Mouse (Mus musculus): ENCODE results near the gene Rnf6.

GRCm38 (mm10) chr5:146203921-146204320, 17.4 kb downstream of the Rnf6 start:
- TF ChIP-seq CTCF (IDR thresholded peaks at IDR 0.05; ENCODE audit: extremely low read depth, insufficient read depth, low read length) (no peak), POLR2A (IDR thresholded peaks at IDR 0.05; ENCODE audit: extremely low read depth, insufficient read depth, low read length) (no peak)

Data from cortical plate, adult 2 months (tissue).